Mouse (Mus musculus): Measurements from ENCODE around the gene Hcar1.

- TF ChIP-seq CTCF (IDR thresholded peaks at IDR 0.05; ENCODE audit: low read depth) = no peak
- TF ChIP-seq EP300 (IDR thresholded peaks at IDR 0.05; ENCODE audit: low read depth) = no peak
Observed at GRCm38 (mm10) chr5:123863934-123864333, 15.9 kb downstream of the Hcar1 start.

Measured in liver, embryonic 14.5 days (tissue).